Mouse (Mus musculus) cortical plate, adult 2 months (tissue): ENCODE measurements at regions not wholly inside any gene's neighbourhood (a gene's known extent, or its start where the extent isn't known, plus 50 kb on each side); places are given as distances from the start of the nearest gene placed in this dataset.

ENCODE experiments used
- CTCF ChIP-seq: fragments of 200-500 bp; IDR thresholded peaks from 2 replicates; pipeline ENCODE4 v1.5.1; 2011; ENCODE audit warnings: mild to moderate bottlenecking, control low read depth, low read length; ENCODE audit not compliant: insufficient read depth; ENCODE audit errors: extremely low read depth
- POLR2A ChIP-seq: fragments of 200-500 bp; IDR thresholded peaks from 2 replicates; pipeline ENCODE4 v1.6.1; 2011; ENCODE audit warnings: mild to moderate bottlenecking, low read length, control low read depth; ENCODE audit not compliant: insufficient read depth; ENCODE audit errors: extremely low read depth

DNA sequence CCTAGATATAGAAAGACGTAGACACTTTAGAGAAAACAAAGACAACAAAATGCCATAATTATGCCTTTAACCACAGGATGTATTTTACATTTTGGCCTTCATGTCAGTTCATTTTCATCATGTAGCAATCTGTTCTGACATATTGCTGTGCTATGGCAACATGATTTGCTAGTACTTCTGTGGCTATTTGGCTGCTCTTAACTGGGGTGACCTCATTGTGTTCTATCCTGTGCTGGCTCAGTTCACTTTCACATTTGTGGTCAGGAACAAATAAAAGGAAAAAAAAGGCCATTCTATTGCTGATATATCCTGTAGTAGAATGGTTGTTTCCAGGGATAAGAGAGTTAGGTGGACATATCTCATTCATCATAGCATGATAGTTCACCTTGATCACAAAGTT is 758.5 kb downstream of the Pla2g4a start:
- TF ChIP-seq CTCF (no peak), POLR2A (no peak)
